Mouse (Mus musculus): Measurements from ENCODE around the gene Cse1l.

DNA sequence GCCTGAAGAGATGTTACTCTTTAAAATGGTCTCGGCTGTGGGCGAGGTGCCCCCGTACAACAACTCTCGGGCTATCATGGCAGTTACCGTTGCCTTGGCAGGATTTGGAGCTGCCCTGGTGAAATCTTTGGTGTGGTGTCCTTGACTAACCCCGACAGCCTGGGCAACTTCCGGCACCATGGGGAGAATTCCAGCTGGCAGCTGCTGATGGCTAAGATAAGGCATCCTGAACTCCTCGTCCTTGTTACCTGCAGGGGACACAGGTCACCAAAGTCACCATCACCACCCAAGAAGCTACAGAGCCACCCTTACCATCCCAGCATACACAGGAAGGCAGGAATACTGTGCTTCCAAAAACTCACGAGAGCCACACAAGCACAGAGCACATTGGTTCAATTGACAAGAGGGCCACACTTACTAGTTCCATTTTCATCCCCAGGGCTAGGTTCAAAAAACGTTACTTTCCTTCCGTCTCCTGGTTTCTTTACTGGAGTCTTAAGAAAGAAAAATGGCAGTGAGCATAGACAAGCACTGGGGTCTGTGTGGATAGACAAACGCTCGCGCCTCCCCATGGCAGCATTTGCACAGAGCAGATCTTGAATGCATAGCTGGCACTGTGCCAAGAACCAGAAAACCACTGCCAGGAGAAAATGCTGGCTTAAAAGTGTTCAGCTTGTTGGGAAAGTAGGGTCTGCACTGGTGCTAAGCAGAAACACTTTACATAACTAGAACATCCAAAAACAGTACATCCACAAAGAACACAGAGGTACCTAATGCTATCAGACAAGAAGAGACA lies 45.2 kb downstream of the Cse1l start:
- TF ChIP-seq CTCF (IDR thresholded peaks at IDR 0.05; ENCODE audit: low read depth) (no peak), EP300 (IDR thresholded peaks at IDR 0.05; ENCODE audit: low read depth) (no peak)

All from liver, embryonic 14.5 days (tissue).